Mouse (Mus musculus): Measurements from ENCODE around the gene Pigu.

DNA sequence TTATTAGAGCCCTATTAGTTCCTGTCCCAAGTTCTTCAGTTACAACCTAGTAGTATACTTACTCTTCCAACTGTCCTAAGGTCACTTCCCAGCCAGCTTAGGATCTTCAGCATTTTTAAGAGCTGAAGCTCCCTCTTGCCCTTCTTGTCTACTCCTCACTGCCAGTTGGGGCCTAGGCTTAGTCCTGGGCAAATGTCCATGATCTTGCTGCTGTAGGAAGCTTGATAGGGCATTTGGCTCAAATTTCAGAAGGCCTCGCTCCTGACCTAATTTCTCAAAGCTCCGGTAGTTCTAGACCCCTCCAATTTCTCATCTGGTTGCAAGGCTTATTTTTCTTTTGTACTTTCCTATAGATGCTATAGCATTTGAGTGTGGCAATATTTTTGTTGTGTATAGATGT is 31.3 kb upstream of the Pigu start:
- TF ChIP-seq POLR2A (IDR thresholded peaks at IDR 0.05; ENCODE audit: low read depth, low read length), result no peak
- no peak for TF ChIP-seq CTCF (IDR thresholded peaks at IDR 0.05; ENCODE audit: borderline replicate concordance, insufficient read depth, low read length)

All from embryonic fibroblast, embryonic 13.5 days (primary cell).